8 mouse cellular contexts compared by ENCODE assay signal in genomic region chr8:106011643-106011986, GRCm38 (mm10). TPM values are rescaled to one million over a fixed set of nuclear protein-coding genes. Genes with fewer than 3 reads are reported as not detected.
DNase-seq lines count a peak whose midpoint lies in the region; ATAC-seq and TF ChIP-seq lines count a peak whose summit lies in the region.

Gene Ddx28 (minus strand): TSS chr8:106011882.

- H3K4me2 ChIP-seq in heart, embryonic 13.5 days = peak within 1 kb of the TSS; percentile 100
- H3K4me2 ChIP-seq in stomach, embryonic 14.5 days (replicated peaks; ENCODE audit: low read depth, low read length) = peak within 1 kb of the TSS; percentile 93

- under 1% methylated on average over 6 of the region's 6 CpGs for WGBS in liver, adult 2 months
- 3% methylated on average over 6 of the region's 6 CpGs for WGBS in heart, embryonic 13.5 days
- 3% methylated on average over 6 of the region's 6 CpGs for WGBS in limb, embryonic 10.5 days
- WGBS in stomach, embryonic 14.5 days = 2% methylated on average over 6 of the region's 6 CpGs

- peaks cover 3% of the 10 kb centered on the region; the same call in 1 of the 2 replicates for H3K79me2 ChIP-seq in liver, adult 2 months (ENCODE audit: control insufficient read depth, insufficient read depth, low read length)

- H3K9me3 ChIP-seq in heart, embryonic 13.5 days = no peaks in the 10 kb centered on the region
- no peaks in the 10 kb centered on the region for H3K9me3 ChIP-seq in limb, embryonic 10.5 days (replicated peaks)
- H3K9me3 ChIP-seq in stomach, embryonic 14.5 days (ENCODE audit: control insufficient read depth, low read depth, low read length) = no peaks in the 10 kb centered on the region

- ATAC-seq in heart, embryonic 13.5 days (ENCODE audit: extremely low read depth, insufficient number of reproducible peaks, low FRiP score, low TSS enrichment) = no peak
- ATAC-seq in stomach, embryonic 14.5 days (ENCODE audit: insufficient number of reproducible peaks, insufficient read depth, low FRiP score, low read depth) = no peak

- DNase-seq in liver, adult 2 months (ENCODE audit: extremely low read depth, low read depth, low spot score) = peak; percentile 58
- DNase-seq in liver = no peak
- DNase-seq in brain, embryonic 14.5 days (ENCODE audit: low read depth) = no peak
- DNase-seq in limb, embryonic 10.5 days (ENCODE audit: low spot score) = no peak
- DNase-seq in embryo, embryonic 9.5 days (ENCODE audit: extremely low spot score) = no peak
- no peak for DNase-seq in thymus, postnatal 25 days

- no peaks in the 10 kb centered on the region; the same call in 1 of the 2 replicates for H3K36me3 ChIP-seq in liver, adult 2 months (ENCODE audit: control insufficient read depth, insufficient read depth, low read length)
- peaks cover 19% of the 10 kb centered on the region for H3K36me3 ChIP-seq in heart, embryonic 13.5 days
- H3K36me3 ChIP-seq in limb, embryonic 10.5 days = peaks cover 28% of the 10 kb centered on the region
- no peaks in the 10 kb centered on the region for H3K36me3 ChIP-seq in stomach, embryonic 14.5 days (ENCODE audit: control insufficient read depth, insufficient read depth, low read length)

- peak within 1 kb of the TSS; percentile 72 for H3K4me3 ChIP-seq in liver, adult 2 months (ENCODE audit: insufficient read depth, low read depth, low read length)
- H3K4me3 ChIP-seq in heart, embryonic 13.5 days = peak within 1 kb of the TSS; percentile 96
- peak within 1 kb of the TSS; percentile 84 for H3K4me3 ChIP-seq in limb, embryonic 10.5 days
- peak within 1 kb of the TSS; percentile 96 for H3K4me3 ChIP-seq in stomach, embryonic 14.5 days (ENCODE audit: low read depth, low read length)

- TF ChIP-seq POLR2A in liver, adult 2 months (IDR thresholded peaks at IDR 0.05; ENCODE audit: extremely low read depth, insufficient read depth, low read length) = no peak
- no peak for TF ChIP-seq POLR2A in brain, embryonic 14.5 days (IDR thresholded peaks at IDR 0.05; ENCODE audit: borderline replicate concordance, extremely low read depth, insufficient read depth, insufficient read length, poor library complexity, severe bottlenecking)

- no peak for TF ChIP-seq CTCF in liver, adult 2 months (IDR thresholded peaks at IDR 0.05; ENCODE audit: low read depth, low read length)
- TF ChIP-seq CTCF in brain, embryonic 14.5 days (IDR thresholded peaks at IDR 0.05; ENCODE audit: borderline replicate concordance, extremely low read depth, insufficient read depth, insufficient read length) = no peak

- peak within 1 kb of the TSS; percentile 80 for H3K9ac ChIP-seq in liver, adult 2 months (ENCODE audit: low read depth, low read length)
- peak within 1 kb of the TSS; percentile 94 for H3K9ac ChIP-seq in heart, embryonic 13.5 days
- peak within 1 kb of the TSS; percentile 87 for H3K9ac ChIP-seq in stomach, embryonic 14.5 days (replicated peaks; ENCODE audit: low read depth, low read length)

- H3K4me1 ChIP-seq in liver, adult 2 months (ENCODE audit: control insufficient read depth, insufficient read depth, low read length) = peaks cover 8% of the 10 kb centered on the region
- peaks cover 20% of the 10 kb centered on the region for H3K4me1 ChIP-seq in heart, embryonic 13.5 days
- peaks cover 21% of the 10 kb centered on the region for H3K4me1 ChIP-seq in limb, embryonic 10.5 days
- peaks cover 8% of the 10 kb centered on the region for H3K4me1 ChIP-seq in stomach, embryonic 14.5 days (ENCODE audit: control insufficient read depth, insufficient read depth, low read length)

- H3K27ac ChIP-seq in liver, adult 2 months (replicated peaks; ENCODE audit: insufficient read depth, low read depth, low read length) = peak within 1 kb of the TSS; percentile 39
- H3K27ac ChIP-seq in heart, embryonic 13.5 days (replicated peaks) = peak within 1 kb of the TSS; percentile 60
- H3K27ac ChIP-seq in limb, embryonic 10.5 days = peak within 1 kb of the TSS; percentile 89
- H3K27ac ChIP-seq in stomach, embryonic 14.5 days (ENCODE audit: low read length) = peak within 1 kb of the TSS; percentile 69

- H3K27me3 ChIP-seq in liver, adult 2 months (ENCODE audit: control insufficient read depth, insufficient read depth, low read length) = no peaks in the 10 kb centered on the region
- no peaks in the 10 kb centered on the region for H3K27me3 ChIP-seq in heart, embryonic 13.5 days (replicated peaks)
- no peaks in the 10 kb centered on the region for H3K27me3 ChIP-seq in limb, embryonic 10.5 days (ENCODE audit: low read depth, poor library complexity, severe bottlenecking)
- no peaks in the 10 kb centered on the region for H3K27me3 ChIP-seq in stomach, embryonic 14.5 days (ENCODE audit: control insufficient read depth, insufficient read depth, low read length)

RNA-seq across cellular contexts. Expression of gene Ddx28, which starts in this region (rescaled TPM):
- 10.3 and 12.2 TPM in 2 replicates for total RNA-seq in liver, adult 2 months (2014; rRNA removed)
- 9.6 and 10.6 TPM in 2 replicates for polyA plus RNA-seq in liver, adult 2 months (2012; rRNA removed)
- 16.5 and 17.8 TPM in 2 replicates for polyA plus RNA-seq in brain, embryonic 14.5 days (2012; rRNA removed)
- polyA plus RNA-seq in heart, embryonic 13.5 days (2015; fragmentation: Nextera tagmentation; extraction: Ambion mirVana) = 12.2 and 12.5 TPM in 2 replicates
- polyA plus RNA-seq in limb, embryonic 10.5 days (2016; fragmentation: Nextera tagmentation; extraction: Ambion mirVana) = 22.8 and 23.2 TPM in 2 replicates
- polyA plus RNA-seq in stomach, embryonic 14.5 days (2014; fragmentation: Nextera tagmentation; extraction: Ambion mirVana) = 16.4 and 18.4 TPM in 2 replicates

Comparison
In these comparisons a context has a peak if more than half of its experiments do, and no peak if none do; other contexts are left out.
1. H3K27ac ChIP-seq: peak in every context shown above with its lines; median percentile 89 in limb, embryonic 10.5 days; 69 in stomach, embryonic 14.5 days; 60 in heart, embryonic 13.5 days; 39 in liver, adult 2 months.